Mouse (Mus musculus): ENCODE measurements around the gene Rbbp9. TPM values are rescaled to one million over a fixed set of nuclear protein-coding genes. Genes with fewer than 3 reads are reported as not detected.

Gene Rbbp9
- polyA plus RNA-seq, 1 experiment from 2014 or later = 55.1 TPM

GRCm38 (mm10) chr2:144526981-144527820 lies 23.5 kb downstream of the Rbbp9 start, which contains the start of the genes Dzank1 and Polr3f:
Dzank1 (minus strand) TSS chr2:144527414.
Polr3f (plus strand) TSS chr2:144527718.
- H3K9me3 ChIP-seq (ENCODE audit: control insufficient read depth, low read length) = no peaks in the 10 kb centered on the region
- WGBS = under 1% methylated on average over 56 of the region's 56 CpGs
- H3K27me3 ChIP-seq (ENCODE audit: control insufficient read depth, insufficient read depth, low read length) = no peaks in the 10 kb centered on the region
- H3K36me3 ChIP-seq (replicated peaks; ENCODE audit: control insufficient read depth, insufficient read depth) = peaks cover 21% of the 10 kb centered on the region
- peak within 1 kb of the TSS; percentile 94 for H3K27ac ChIP-seq
- H3K9ac ChIP-seq = peak within 1 kb of the TSS; percentile 71
- ATAC-seq (ENCODE audit: low FRiP score) (peak; percentile 98), DNase-seq (ENCODE audit: low spot score) (peak; percentile 94)
- peak within 1 kb of the TSS; percentile 75 for H3K4me2 ChIP-seq (replicated peaks)
- peaks cover 23% of the 10 kb centered on the region for H3K4me1 ChIP-seq (replicated peaks; ENCODE audit: control insufficient read depth, insufficient read depth, low read length)
- H3K4me3 ChIP-seq (replicated peaks; ENCODE audit: low read length) = peak within 1 kb of the TSS; percentile 89

GRCm38 (mm10) chr2:144525856-144526255 lies 24.8 kb downstream of the Rbbp9 start:
- Histone ChIP-seq H3K9me3 (ENCODE audit: control insufficient read depth, low read length) (no peaks in the 10 kb centered on the region), H3K4me2 (replicated peaks) (peak overlapping the region; percentile 75), H3K4me1 (replicated peaks; ENCODE audit: control insufficient read depth, insufficient read depth, low read length) (peaks cover 23% of the 10 kb centered on the region), H3K4me3 (replicated peaks; ENCODE audit: low read length) (peak overlapping the region; percentile 89), H3K27me3 (ENCODE audit: control insufficient read depth, insufficient read depth, low read length) (no peaks in the 10 kb centered on the region), H3K9ac (peak overlapping the region; percentile 71; the same call in 1 of the 2 replicates), H3K36me3 (replicated peaks; ENCODE audit: control insufficient read depth, insufficient read depth) (peaks cover 25% of the 10 kb centered on the region), H3K27ac (no peak overlapping the region)
- WGBS = 40% methylated on average over 10 of the region's 10 CpGs
- DNase-seq (ENCODE audit: low spot score) (no peak), ATAC-seq (ENCODE audit: low FRiP score) (no peak)

GRCm38 (mm10) chr2:144519772-144520171 lies 30.9 kb downstream of the Rbbp9 start:
- 80% methylated on average over 3 of the region's 3 CpGs for WGBS
- Histone ChIP-seq H3K9me3 (ENCODE audit: control insufficient read depth, low read length) (no peaks in the 10 kb centered on the region), H3K4me2 (replicated peaks) (no peak overlapping the region), H3K4me3 (replicated peaks; ENCODE audit: low read length) (no peak overlapping the region), H3K27ac (no peak overlapping the region), H3K4me1 (replicated peaks; ENCODE audit: control insufficient read depth, insufficient read depth, low read length) (no peaks in the 10 kb centered on the region), H3K27me3 (ENCODE audit: control insufficient read depth, insufficient read depth, low read length) (no peaks in the 10 kb centered on the region), H3K9ac (no peak overlapping the region), H3K36me3 (replicated peaks; ENCODE audit: control insufficient read depth, insufficient read depth) (peaks cover 39% of the 10 kb centered on the region)
- ATAC-seq (ENCODE audit: low FRiP score) (no peak), DNase-seq (ENCODE audit: low spot score) (no peak)

GRCm38 (mm10) chr2:144514619-144515018 lies 36.0 kb downstream of the Rbbp9 start:
- no peak overlapping the region for H3K4me3 ChIP-seq (replicated peaks; ENCODE audit: low read length)
- H3K27ac ChIP-seq = no peak overlapping the region
- DNase-seq (ENCODE audit: low spot score) (no peak), ATAC-seq (ENCODE audit: low FRiP score) (no peak)
- no peaks in the 10 kb centered on the region for H3K9me3 ChIP-seq (ENCODE audit: control insufficient read depth, low read length)
- H3K36me3 ChIP-seq (replicated peaks; ENCODE audit: control insufficient read depth, insufficient read depth) = peaks cover 37% of the 10 kb centered on the region
- H3K4me1 ChIP-seq (replicated peaks; ENCODE audit: control insufficient read depth, insufficient read depth, low read length) = no peaks in the 10 kb centered on the region
- H3K9ac ChIP-seq = no peak overlapping the region
- no peak overlapping the region for H3K4me2 ChIP-seq (replicated peaks)
- WGBS = 88% methylated on average over 3 of the region's 3 CpGs
- H3K27me3 ChIP-seq (ENCODE audit: control insufficient read depth, insufficient read depth, low read length) = no peaks in the 10 kb centered on the region

GRCm38 (mm10) chr2:144502134-144502533 lies 48.5 kb downstream of the Rbbp9 start:
- Histone ChIP-seq H3K27ac (no peak overlapping the region), H3K36me3 (replicated peaks; ENCODE audit: control insufficient read depth, insufficient read depth) (peaks cover 60% of the 10 kb centered on the region), H3K9ac (no peak overlapping the region), H3K4me2 (replicated peaks) (no peak overlapping the region), H3K4me3 (replicated peaks; ENCODE audit: low read length) (no peak overlapping the region), H3K4me1 (replicated peaks; ENCODE audit: control insufficient read depth, insufficient read depth, low read length) (no peaks in the 10 kb centered on the region), H3K9me3 (ENCODE audit: control insufficient read depth, low read length) (no peaks in the 10 kb centered on the region), H3K27me3 (ENCODE audit: control insufficient read depth, insufficient read depth, low read length) (no peaks in the 10 kb centered on the region)
- DNase-seq (ENCODE audit: low spot score) (no peak), ATAC-seq (ENCODE audit: low FRiP score) (no peak)
- 87% methylated on average over 6 of the region's 6 CpGs for WGBS

Other genes with a start within 250 kb of the Rbbp9 start
- not detected in 2 replicates for gene Ovol2, start 218.7 kb downstream of the Rbbp9 start, polyA plus RNA-seq (2014; fragmentation: Nextera tagmentation; extraction: Ambion mirVana)
- gene Kat14, start 181.9 kb downstream of the Rbbp9 start, polyA plus RNA-seq (2014; fragmentation: Nextera tagmentation; extraction: Ambion mirVana) = 22.4 and 23.3 TPM in 2 replicates
- 0.53 and 3.0 TPM in 2 replicates for gene Pet117, start 181.9 kb downstream of the Rbbp9 start, polyA plus RNA-seq (2014; fragmentation: Nextera tagmentation; extraction: Ambion mirVana)
- gene Dzank1, start 23.5 kb downstream of the Rbbp9 start, polyA plus RNA-seq (2014; fragmentation: Nextera tagmentation; extraction: Ambion mirVana) = 19.5 and 23.7 TPM in 2 replicates
- gene Polr3f, start 23.2 kb downstream of the Rbbp9 start, polyA plus RNA-seq (2014; fragmentation: Nextera tagmentation; extraction: Ambion mirVana) = 26.4 and 28.3 TPM in 2 replicates
- gene Sec23b, start 5.4 kb upstream of the Rbbp9 start, polyA plus RNA-seq (2014; fragmentation: Nextera tagmentation; extraction: Ambion mirVana) = 64.3 and 69.5 TPM in 2 replicates
- 57.4 and 77.1 TPM in 2 replicates for gene Smim26, start 43.2 kb upstream of the Rbbp9 start, polyA plus RNA-seq (2014; fragmentation: Nextera tagmentation; extraction: Ambion mirVana)
- 120 and 128 TPM in 2 replicates for gene Dtd1, start 49.0 kb upstream of the Rbbp9 start, polyA plus RNA-seq (2014; fragmentation: Nextera tagmentation; extraction: Ambion mirVana)